Mouse (Mus musculus) hindbrain, embryonic 12.5 days (tissue): ENCODE measurements at regions not wholly inside any gene's neighbourhood (a gene's known extent, or its start where the extent isn't known, plus 50 kb on each side); places are given as distances from the start of the nearest gene placed in this dataset.

Source experiments
- ATAC-seq: fragments of 200-750 bp; cut with Nextera tagmentation; 2 replicates; pipeline ENCODE4 v1.8.0; 2017; ENCODE audit warnings: moderate TSS enrichment; ENCODE audit not compliant: low FRiP score
- H3K27ac ChIP-seq: fragments of 300-500 bp; sonication (generic); 2 replicates; pipeline ENCODE4 v1.5.1; 2016; ENCODE audit warnings: mild to moderate bottlenecking
- H3K27me3 ChIP-seq: fragments of 300-500 bp; sonication (generic); 2 replicates; pipeline ENCODE4 v1.6.1; 2016; ENCODE audit warnings: mild to moderate bottlenecking
- H3K36me3 ChIP-seq: fragments of 300-500 bp; sonication (generic); 2 replicates; pipeline ENCODE4 v1.6.1; 2016; ENCODE audit warnings: mild to moderate bottlenecking
- H3K4me1 ChIP-seq: fragments of 300-500 bp; sonication (generic); 2 replicates; pipeline ENCODE4 v1.6.1; 2016
- H3K4me2 ChIP-seq: fragments of 300-500 bp; sonication (generic); replicated peaks from 2 replicates; pipeline ENCODE4 v1.6.1; 2016; ENCODE audit warnings: mild to moderate bottlenecking
- H3K4me3 ChIP-seq: fragments of 300-500 bp; sonication (generic); 2 replicates; pipeline ENCODE4 v1.5.1; 2016; ENCODE audit warnings: mild to moderate bottlenecking
- H3K9ac ChIP-seq: fragments of 300-500 bp; sonication (generic); 2 replicates; pipeline ENCODE4 v1.6.1; 2016; ENCODE audit warnings: mild to moderate bottlenecking, moderate library complexity
- H3K9me3 ChIP-seq: fragments of 300-500 bp; sonication (generic); replicated peaks from 2 replicates; pipeline ENCODE4 v1.6.1; 2016; ENCODE audit warnings: mild to moderate bottlenecking
- WGBS: fragments of 180-500 bp; shearing (Covaris S2); methylation state at CpG from one replicate; pipeline ENCODE4 v1.1.7; 2016; 5-methylcytosine and 5-hydroxymethylcytosine counted together

DNA sequence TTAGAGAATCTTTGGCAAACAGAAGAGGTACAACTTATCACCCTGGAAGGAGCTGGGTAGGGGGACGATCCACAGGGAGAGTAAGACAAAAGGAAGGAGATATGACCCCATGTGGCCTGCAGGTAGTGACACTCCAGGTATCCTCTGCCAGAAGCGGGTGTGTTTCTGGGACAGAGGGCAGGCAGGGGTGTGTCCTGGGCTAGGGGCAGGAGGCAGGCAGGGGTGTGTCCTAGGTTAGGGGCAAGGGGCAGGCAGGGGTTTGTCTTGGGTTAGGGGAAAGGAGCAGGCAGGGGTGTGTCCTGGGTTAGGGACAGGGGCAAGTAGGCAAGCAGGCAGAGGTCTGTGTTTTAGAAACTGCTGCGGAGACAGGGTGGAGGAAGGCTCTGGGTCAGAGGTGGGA, 120.5 kb downstream of the Cyp26b1 start:
- no peak for ATAC-seq
- H3K27ac ChIP-seq: no peak overlapping the region
- H3K9me3 ChIP-seq: no peaks in the 10 kb centered on the region
- WGBS: 60% methylated on average over 3 of the region's 3 CpGs
- H3K4me2 ChIP-seq: no peak overlapping the region
- no peaks in the 10 kb centered on the region for H3K36me3 ChIP-seq
- H3K9ac ChIP-seq: no peak overlapping the region
- no peaks in the 10 kb centered on the region for H3K27me3 ChIP-seq
- no peak overlapping the region for H3K4me3 ChIP-seq
- H3K4me1 ChIP-seq: peaks cover 11% of the 10 kb centered on the region

DNA sequence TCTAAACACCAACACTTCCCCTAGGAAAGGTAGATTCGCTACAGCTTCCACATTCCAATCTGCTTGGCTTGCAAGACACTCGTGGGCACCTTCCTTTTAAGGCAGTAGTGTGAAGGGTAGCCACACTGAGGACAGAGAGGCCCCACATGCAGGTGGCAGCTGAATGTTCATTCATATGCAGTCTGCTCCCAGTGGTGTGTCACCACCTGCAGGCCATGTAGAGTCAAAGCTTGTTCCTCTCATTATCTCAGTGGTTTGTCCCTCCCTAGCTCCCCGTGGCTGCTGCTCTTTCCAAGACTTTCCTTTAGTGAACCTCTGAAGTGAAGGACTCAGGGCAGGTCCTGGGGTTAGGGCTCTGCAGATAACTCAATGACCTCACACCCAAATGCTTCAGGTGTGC, 121.4 kb downstream of the Cyp26b1 start:
- H3K9ac ChIP-seq: no peak overlapping the region
- no peak overlapping the region for H3K4me2 ChIP-seq
- H3K36me3 ChIP-seq: no peaks in the 10 kb centered on the region
- H3K27ac ChIP-seq: no peak overlapping the region
- no peak for ATAC-seq
- H3K27me3 ChIP-seq: no peaks in the 10 kb centered on the region
- 30% methylated on average over 3 of the region's 3 CpGs for WGBS
- no peak overlapping the region for H3K4me3 ChIP-seq
- no peaks in the 10 kb centered on the region for H3K9me3 ChIP-seq
- H3K4me1 ChIP-seq: peaks cover 9% of the 10 kb centered on the region

DNA sequence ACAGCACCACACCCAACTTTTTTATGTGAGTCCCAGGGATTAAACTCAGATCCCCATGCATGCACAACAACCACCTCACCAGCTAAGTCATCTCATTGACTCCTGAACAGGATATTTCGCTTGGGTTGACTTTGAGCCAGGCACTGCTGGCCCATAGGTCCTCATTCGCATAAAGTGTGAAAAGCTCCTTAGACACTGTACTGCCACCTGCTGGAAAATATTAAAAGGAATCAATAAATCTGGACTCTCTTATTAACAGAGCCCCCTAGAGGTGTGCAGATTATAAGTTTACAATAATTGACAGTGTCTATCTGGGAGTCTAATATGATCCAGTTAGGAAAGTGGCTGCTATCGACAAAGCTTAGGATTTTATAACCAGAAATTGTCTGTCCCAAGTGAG, 126.4 kb downstream of the Cyp26b1 start:
- Histone ChIP-seq H3K4me2 (no peak overlapping the region), H3K36me3 (no peaks in the 10 kb centered on the region), H3K27me3 (no peaks in the 10 kb centered on the region), H3K4me1 (no peaks in the 10 kb centered on the region), H3K27ac (no peak overlapping the region), H3K9me3 (no peaks in the 10 kb centered on the region), H3K9ac (no peak overlapping the region), H3K4me3 (no peak overlapping the region)
- WGBS: 95% methylated on average over 3 of the region's 3 CpGs
- no peak for ATAC-seq

DNA sequence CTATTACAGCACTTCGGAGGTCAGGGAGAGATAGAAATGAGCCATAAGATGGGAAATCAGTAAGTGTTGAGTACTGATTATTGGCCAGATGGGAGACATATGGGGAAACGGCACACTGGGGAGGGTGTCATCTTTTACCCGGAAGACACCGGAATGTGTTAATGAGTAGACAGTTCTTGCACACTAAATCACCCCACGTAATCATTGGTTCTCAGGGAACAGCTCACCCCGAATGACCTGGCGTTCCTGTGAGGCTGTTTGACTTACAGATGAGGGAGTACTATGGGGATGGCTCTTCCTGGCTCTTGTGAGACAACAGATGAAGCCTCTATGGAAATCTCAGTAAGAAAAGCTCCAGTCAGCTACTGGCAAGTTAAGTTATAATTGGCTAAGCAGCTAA, 127.5 kb downstream of the Cyp26b1 start:
- Histone ChIP-seq H3K27me3 (no peaks in the 10 kb centered on the region), H3K4me2 (no peak overlapping the region), H3K27ac (no peak overlapping the region), H3K9ac (no peak overlapping the region), H3K4me1 (no peaks in the 10 kb centered on the region), H3K36me3 (no peaks in the 10 kb centered on the region), H3K9me3 (no peaks in the 10 kb centered on the region), H3K4me3 (no peak overlapping the region)
- 68% methylated on average over 7 of the region's 7 CpGs for WGBS
- no peak for ATAC-seq

DNA sequence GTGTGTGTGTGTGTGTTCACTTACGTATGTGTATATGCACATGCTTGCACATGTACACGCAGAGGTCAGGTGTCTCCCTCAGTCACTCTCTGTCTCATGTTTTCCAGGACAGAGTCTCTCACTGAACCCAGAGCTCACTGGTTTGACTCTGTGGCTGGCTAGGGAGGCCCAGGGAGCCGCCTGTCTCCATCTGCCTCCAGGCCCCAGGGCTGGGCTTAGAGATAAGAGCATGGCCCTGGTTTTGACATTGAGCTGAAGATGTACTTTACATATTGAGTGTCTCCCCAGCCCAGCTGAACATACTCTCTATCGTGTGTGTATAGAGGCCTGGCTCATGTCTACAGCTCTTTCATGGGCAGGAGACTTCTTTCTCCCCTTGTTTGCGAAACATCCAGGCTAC, 128.1 kb downstream of the Cyp26b1 start:
- 84% methylated on average over 5 of the region's 5 CpGs for WGBS
- no peak for ATAC-seq

DNA sequence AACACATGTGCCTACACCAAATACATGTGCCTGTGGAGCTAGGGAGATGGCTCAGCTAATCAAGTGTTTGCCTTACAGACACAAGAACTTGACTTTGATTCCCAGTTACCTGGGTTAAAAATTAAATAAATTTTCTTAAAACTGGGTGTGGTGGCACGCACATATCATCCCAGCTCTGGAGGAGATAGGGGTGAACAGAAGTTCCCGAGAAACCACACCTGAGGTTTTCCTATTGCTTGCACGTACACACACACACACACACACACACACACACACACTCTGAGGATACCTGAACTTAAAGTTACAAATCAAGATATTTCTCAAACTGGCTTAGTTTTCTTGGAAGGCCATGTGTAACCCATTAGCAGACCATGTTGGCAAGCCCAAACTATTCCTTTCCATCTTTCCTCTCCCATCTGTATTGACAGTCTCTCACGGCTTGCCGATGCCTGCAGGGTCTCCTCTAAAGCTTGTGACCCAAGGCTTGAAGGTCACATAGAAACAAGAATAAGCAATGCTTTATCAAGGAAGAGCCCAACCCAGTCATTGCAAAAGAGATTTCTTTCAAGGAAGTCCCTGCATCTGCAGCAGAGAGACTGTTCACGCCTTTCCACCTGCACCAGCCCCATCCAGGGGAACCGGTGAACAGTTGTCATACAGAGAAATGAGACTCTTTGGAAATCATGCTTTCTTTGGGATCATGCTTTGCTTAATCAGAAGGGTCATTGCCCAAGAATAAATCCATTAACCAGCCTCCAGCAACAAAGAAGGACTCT, 129.9 kb downstream of the Cyp26b1 start:
- Histone ChIP-seq H3K27me3 (no peaks in the 10 kb centered on the region), H3K27ac (no peak overlapping the region), H3K9ac (no peak overlapping the region), H3K4me3 (no peak overlapping the region), H3K36me3 (no peaks in the 10 kb centered on the region), H3K9me3 (no peaks in the 10 kb centered on the region), H3K4me1 (no peaks in the 10 kb centered on the region), H3K4me2 (no peak overlapping the region)
- 82% methylated on average over 7 of the region's 7 CpGs for WGBS
- ATAC-seq: no peak

More for the DNA sequence above, 128.1 kb downstream of the Cyp26b1 start:
- no peak overlapping the region for H3K27ac ChIP-seq
- no peak overlapping the region for H3K9ac ChIP-seq
- H3K4me3 ChIP-seq: no peak overlapping the region
- H3K9me3 ChIP-seq: no peaks in the 10 kb centered on the region
- H3K36me3 ChIP-seq: no peaks in the 10 kb centered on the region
- H3K4me1 ChIP-seq: no peaks in the 10 kb centered on the region
- H3K27me3 ChIP-seq: no peaks in the 10 kb centered on the region
- no peak overlapping the region for H3K4me2 ChIP-seq

DNA sequence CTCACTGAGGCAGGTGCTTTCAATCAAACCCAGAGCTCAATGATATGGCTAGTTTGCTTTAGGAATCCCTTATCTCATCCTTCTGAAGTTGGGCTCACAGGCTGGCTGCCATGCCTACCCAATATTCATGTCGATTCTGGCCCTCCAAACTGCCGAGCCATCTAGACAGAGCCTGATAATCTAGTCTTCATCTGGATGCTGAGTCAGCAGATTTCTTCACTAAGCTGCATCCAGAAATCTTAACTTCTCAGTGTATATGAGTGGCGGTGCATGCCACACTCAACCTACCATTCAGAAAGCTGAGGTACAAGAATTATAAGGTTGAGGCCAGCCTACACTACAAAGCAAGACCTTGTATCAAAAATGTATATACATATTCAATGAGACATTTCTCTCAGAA, 136.9 kb downstream of the Cyp26b1 start:
- Histone ChIP-seq H3K9ac (no peak overlapping the region), H3K4me1 (no peaks in the 10 kb centered on the region), H3K36me3 (no peaks in the 10 kb centered on the region), H3K4me3 (no peak overlapping the region), H3K27me3 (no peaks in the 10 kb centered on the region), H3K4me2 (no peak overlapping the region), H3K27ac (no peak overlapping the region), H3K9me3 (no peaks in the 10 kb centered on the region)
- WGBS: 92% methylated on average over 3 of the region's 3 CpGs
- ATAC-seq: no peak

DNA sequence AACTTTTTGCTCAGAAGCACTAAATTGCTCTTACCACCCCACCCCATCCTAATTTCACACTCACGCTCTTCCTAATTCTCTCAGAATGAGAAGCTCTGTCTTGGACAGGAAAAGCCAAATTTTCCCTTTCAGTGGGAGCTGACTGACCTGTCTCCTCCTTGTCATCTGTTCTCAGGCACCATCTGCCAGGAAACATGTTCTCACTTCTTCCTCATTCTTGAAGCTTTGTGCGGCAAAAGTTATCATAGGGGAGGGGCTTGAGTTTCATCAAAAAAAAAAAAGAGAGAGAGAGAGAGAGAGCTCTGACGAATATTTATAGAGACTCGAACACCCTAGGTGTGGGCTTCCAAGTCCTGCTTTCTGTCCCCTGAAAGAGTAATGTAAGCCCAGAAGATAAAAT, 148.6 kb downstream of the Cyp26b1 start:
- WGBS: 64% methylated on average over 4 of the region's 4 CpGs
- H3K4me1 ChIP-seq: no peaks in the 10 kb centered on the region
- no peaks in the 10 kb centered on the region for H3K9me3 ChIP-seq
- H3K4me3 ChIP-seq: no peak overlapping the region
- H3K27ac ChIP-seq: no peak overlapping the region
- no peak overlapping the region for H3K9ac ChIP-seq
- ATAC-seq: no peak
- H3K4me2 ChIP-seq: no peak overlapping the region
- no peaks in the 10 kb centered on the region for H3K27me3 ChIP-seq
- H3K36me3 ChIP-seq: no peaks in the 10 kb centered on the region

DNA sequence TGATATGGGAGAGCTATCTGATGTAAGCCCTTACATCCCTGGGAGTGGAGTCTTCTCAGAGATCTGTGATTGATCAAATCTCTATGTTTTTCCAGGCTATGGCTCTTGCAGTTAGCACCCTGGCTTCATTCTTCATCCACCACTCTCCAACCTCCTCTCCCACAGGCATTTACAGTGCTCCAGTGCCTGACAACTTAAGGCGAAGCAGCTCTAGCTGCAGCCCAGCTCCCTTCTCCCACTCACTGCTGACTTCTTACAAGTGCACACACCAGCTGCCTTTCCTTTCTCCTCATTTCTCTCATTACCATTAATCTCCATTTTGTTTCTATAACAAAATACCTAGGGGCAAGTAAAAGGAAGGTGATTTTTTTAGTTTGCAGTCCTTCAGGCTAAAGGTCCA, 151.0 kb downstream of the Cyp26b1 start:
- ATAC-seq: no peak
- 75% methylated on average over 1 of the region's 1 CpGs for WGBS
- Histone ChIP-seq H3K36me3 (no peaks in the 10 kb centered on the region), H3K4me1 (no peaks in the 10 kb centered on the region), H3K4me3 (no peak overlapping the region), H3K4me2 (no peak overlapping the region), H3K27me3 (no peaks in the 10 kb centered on the region), H3K9ac (no peak overlapping the region), H3K9me3 (no peaks in the 10 kb centered on the region), H3K27ac (no peak overlapping the region)

DNA sequence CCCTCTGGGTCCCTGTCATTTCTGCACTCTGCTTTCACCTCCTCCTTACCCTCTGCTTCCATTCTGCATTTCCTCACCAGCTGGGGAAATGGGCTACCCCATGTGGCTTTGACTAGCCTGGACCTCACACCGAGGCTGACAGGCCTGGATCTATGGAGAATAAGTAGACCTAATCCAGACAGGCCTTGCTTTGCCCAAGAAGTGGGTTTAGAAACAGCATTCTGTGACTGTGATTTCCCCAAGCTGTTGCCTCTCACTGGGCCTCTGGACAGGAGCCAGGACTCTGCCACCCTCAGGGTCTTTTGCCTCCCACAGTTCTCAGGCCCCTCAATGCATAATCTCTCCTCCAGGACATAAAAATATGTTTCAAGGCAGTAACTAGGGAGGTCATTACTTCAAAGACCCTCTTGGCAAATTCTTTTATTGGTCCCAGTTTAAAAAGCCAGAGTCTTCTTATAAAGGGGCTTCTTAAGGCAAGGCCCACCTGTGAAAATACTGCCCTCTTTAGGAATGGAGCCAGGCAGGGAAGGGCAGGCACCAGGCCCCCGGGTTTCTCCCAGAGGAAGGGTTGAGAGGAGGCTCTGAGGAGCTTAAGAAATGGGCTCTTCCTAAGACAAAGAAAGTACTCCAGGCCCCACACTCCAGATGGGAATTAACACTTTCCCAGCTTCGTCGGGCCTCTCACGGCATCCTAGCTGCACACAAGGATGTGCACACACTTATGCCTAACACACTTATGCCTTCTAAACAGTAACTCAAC, 151.8 kb downstream of the Cyp26b1 start:
- ATAC-seq: no peak
- no peaks in the 10 kb centered on the region for H3K36me3 ChIP-seq
- WGBS: 79% methylated on average over 5 of the region's 5 CpGs
- no peak overlapping the region for H3K4me2 ChIP-seq
- no peak overlapping the region for H3K9ac ChIP-seq
- no peaks in the 10 kb centered on the region for H3K9me3 ChIP-seq
- H3K4me3 ChIP-seq: no peak overlapping the region
- H3K27me3 ChIP-seq: no peaks in the 10 kb centered on the region
- no peaks in the 10 kb centered on the region for H3K4me1 ChIP-seq
- H3K27ac ChIP-seq: no peak overlapping the region

DNA sequence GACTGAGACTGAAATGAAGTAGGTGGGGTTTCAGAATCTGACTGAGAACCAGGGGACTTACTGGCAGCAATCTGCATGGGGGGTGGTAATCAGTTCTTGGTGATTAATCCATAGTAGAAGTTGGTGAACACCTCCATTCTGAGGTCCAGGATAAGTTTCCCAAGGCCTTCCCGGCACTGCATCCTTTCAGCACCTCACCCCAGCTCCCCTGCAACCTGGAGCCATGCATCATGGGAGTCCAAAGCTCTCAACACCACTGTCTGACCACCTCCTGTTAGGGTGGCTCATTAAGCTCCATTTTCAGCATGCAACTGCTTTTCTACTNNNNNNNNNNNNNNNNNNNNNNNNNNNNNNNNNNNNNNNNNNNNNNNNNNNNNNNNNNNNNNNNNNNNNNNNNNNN, 157.0 kb downstream of the Cyp26b1 start:
- 0 out of 2 replicates have a peak, but pooled peaks cover 3% of the 10 kb centered on the region for H3K27me3 ChIP-seq
- H3K4me1 ChIP-seq: no peaks in the 10 kb centered on the region; the same call in 1 of the 2 replicates
- no peaks in the 10 kb centered on the region for H3K36me3 ChIP-seq
- H3K9ac ChIP-seq: no peak overlapping the region
- no peaks in the 10 kb centered on the region for H3K9me3 ChIP-seq
- WGBS: 95% methylated on average over 1 of the region's 1 CpGs
- H3K4me2 ChIP-seq: no peak overlapping the region
- no peak for ATAC-seq
- H3K4me3 ChIP-seq: no peak overlapping the region
- H3K27ac ChIP-seq: no peak overlapping the region

DNA sequence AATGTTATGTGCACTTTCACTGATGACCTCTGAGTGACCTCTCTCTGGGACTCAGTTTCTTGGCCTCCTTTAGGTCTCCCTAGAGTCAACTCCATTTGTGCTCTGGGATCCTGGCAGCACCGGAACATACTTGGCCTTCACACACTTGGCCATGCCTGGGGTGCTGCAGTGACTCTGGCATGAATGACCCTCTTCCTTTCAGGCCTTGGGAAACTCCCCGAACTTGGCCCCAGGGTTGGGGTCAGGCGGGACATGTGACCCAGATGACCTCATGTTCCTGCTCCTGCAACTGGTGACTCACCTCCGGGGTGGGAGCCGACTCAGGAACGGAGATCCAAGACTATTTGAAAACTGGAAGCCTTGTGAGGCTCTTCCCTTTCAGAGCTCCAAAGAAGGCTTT, 159.2 kb downstream of the Cyp26b1 start:
- 84% methylated on average over 6 of the region's 6 CpGs for WGBS
- Histone ChIP-seq H3K9me3 (no peaks in the 10 kb centered on the region), H3K4me3 (no peak overlapping the region), H3K4me2 (no peak overlapping the region), H3K27me3 (peaks cover 6% of the 10 kb centered on the region; the same call in 1 of the 2 replicates), H3K9ac (no peak overlapping the region), H3K27ac (no peak overlapping the region), H3K4me1 (peaks cover 6% of the 10 kb centered on the region; the same call in 1 of the 2 replicates), H3K36me3 (no peaks in the 10 kb centered on the region)
- no peak for ATAC-seq

DNA sequence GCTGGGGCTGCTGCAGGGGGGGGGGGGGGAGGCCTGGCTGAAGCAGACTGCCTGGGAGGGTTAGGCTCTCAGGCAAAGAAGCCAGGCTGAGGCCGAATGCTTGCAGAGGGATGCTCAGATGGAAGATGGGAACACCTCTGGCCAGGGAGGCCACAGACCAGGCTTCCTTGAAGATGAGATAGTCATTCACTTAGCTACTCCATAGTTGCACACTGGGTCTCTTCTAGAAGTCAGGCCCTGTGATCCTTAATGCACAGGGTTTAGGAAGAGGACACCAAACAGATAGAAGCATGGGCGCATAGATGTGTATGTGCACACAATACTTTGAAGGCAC, 162.1 kb downstream of the Cyp26b1 start:
- ATAC-seq: no peak

More for the DNA sequence above, 162.1 kb downstream of the Cyp26b1 start:
- H3K4me1 ChIP-seq: peaks cover 6% of the 10 kb centered on the region; the same call in 1 of the 2 replicates
- 68% methylated on average over 2 of the region's 2 CpGs for WGBS
- H3K4me2 ChIP-seq: no peak overlapping the region
- no peak overlapping the region for H3K27ac ChIP-seq
- peaks cover 6% of the 10 kb centered on the region; the same call in 1 of the 2 replicates for H3K27me3 ChIP-seq
- H3K4me3 ChIP-seq: no peak overlapping the region
- H3K36me3 ChIP-seq: no peaks in the 10 kb centered on the region
- H3K9ac ChIP-seq: no peak overlapping the region
- H3K9me3 ChIP-seq: no peaks in the 10 kb centered on the region
